Mouse (Mus musculus) left cerebral cortex, adult 6 months (tissue): Measurements from ENCODE around the gene Capn12. TPM values are rescaled to one million over a fixed set of nuclear protein-coding genes. Genes with fewer than 3 reads are reported as not detected.

Source experiments
- long read RNA-seq, 2 experiments: library from polyadenylated mRNA; unstranded; transcript quantifications; one replicate each; pipeline ENCODE4 v2.0.0; 2019 to 2020
- polyA plus RNA-seq: library from polyadenylated mRNA; unstranded; fragments of <200 nt; fragmentation: Nextera tagmentation; gene quantifications from 2 replicates; pipeline ENCODE4 v1.2.3, GENCODE M21; 2021

Gene Capn12
- polyA plus RNA-seq, result 0.60 and 0.75 TPM in 2 replicates
- long read RNA-seq, experiment 1, partial matches to known transcripts, result 1 of 3 reads
- long read RNA-seq, experiment 1, other reads (novel, unspliced or antisense), result 2 of 3 reads
- long read RNA-seq, experiment 2, partial matches to known transcripts, result 1 of 3 reads
- long read RNA-seq, experiment 2, other reads (novel, unspliced or antisense), result 2 of 3 reads

DNA sequence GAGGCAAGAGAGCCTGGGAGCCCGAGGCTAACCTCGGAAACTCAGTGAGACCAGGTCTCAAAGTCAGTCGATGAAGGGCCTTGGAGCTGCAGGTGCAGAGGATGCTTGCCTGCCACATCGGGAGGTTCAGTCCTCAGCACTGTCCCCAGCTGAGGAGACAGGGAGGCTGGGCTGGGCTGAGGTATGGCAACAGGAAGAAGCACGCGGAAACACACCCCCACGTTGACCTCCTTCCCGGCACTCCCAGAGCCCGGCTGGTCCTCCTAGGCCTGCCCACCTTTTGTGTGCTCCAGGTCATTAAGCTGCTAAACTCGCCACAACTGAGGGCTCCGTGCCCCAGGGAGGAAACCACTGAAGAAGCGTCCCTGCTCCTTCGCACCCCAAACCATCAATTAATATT is at the start of gene Capn12:
Gene Capn12, plus strand, starts transcription at position 224 of the 400 bp plus-strand sequence.

DNA sequence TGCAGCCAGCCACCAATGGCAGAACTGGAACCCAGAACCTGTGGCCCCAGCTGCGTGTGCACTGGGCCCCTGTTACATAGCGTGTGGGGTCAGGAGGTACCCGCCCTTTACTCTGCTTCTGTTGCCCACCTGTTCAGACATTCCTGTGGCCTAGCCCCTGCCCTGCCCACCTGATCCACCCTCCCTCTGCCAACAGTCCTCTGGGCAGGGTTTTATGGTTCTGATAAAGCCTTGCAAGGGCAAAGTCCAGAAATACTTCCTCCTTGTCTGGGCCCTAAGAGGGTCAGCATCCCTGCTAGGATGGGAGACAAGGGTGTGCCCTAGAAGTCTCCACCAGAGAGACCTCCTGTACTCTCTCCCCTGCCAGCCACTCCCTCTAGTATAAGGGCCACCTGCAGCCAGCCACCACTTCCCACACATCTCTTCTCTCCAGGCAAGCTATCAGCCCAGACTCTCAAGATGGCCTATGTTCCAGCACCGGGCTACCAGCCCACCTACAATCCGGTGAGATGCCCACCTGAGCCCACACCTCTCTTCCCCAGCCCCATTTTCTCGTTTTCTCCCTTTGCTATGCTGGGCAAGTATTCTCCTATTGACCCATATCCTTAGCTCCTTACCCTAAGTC is 47.4 kb upstream of the Capn12 start, which contains the start of gene Lgals4:
Gene Lgals4, plus strand, starts transcription at position 132 of the 625 bp plus-strand sequence.

DNA sequence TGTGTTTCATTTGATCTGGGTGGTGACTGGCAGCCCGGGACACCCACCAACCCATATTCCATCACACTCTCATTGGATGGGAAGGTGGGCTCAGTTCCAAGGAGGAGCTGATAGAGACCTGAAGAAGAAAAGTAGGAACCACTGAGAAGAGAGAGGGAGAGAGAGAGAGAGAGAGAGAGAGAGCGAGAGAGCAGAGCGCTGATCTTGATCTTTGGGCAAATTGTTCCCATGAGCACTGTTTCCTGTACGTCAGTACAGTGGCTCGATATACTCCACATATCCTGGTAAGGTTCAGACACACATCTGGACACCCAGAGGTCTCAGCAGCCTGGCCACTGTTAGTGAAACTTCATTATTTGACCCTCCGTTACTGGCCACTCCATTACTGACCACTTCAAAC is 17.7 kb upstream of the Capn12 start, which contains the start of gene Lgals7:
Gene Lgals7, plus strand, starts transcription at position 314 of the 400 bp plus-strand sequence.

Other genes starting within 250 kb of the Capn12 start
- 14.4 and 14.5 TPM in 2 replicates for gene Fbxo27, start 188.6 kb upstream of the Capn12 start, polyA plus RNA-seq
- gene Fbxo17, start 164.6 kb upstream of the Capn12 start, polyA plus RNA-seq, result 2.5 and 4.3 TPM in 2 replicates
- 233 and 280 TPM in 2 replicates for gene Mrps12, start 139.6 kb upstream of the Capn12 start, polyA plus RNA-seq
- 11.2 and 15.1 TPM in 2 replicates for gene Sars2, start 139.4 kb upstream of the Capn12 start, polyA plus RNA-seq
- 1.3 and 1.8 TPM in 2 replicates for gene Ccer2, start 125.2 kb upstream of the Capn12 start, polyA plus RNA-seq
- 147 and 180 TPM in 2 replicates for gene Sirt2, start 114.7 kb upstream of the Capn12 start, polyA plus RNA-seq
- 68.6 and 74.6 TPM in 2 replicates for gene Nfkbib, start 113.9 kb upstream of the Capn12 start, polyA plus RNA-seq
- 3.7 and 3.9 TPM in 2 replicates for gene Rinl, start 92.5 kb upstream of the Capn12 start, polyA plus RNA-seq
- gene Hnrnpl, start 72.9 kb upstream of the Capn12 start, polyA plus RNA-seq, result 95.1 and 110 TPM in 2 replicates
- 125 and 135 TPM in 2 replicates for gene Ech1, start 56.2 kb upstream of the Capn12 start, polyA plus RNA-seq
- 0.47 and 0.90 TPM in 2 replicates for gene Lgals4, start 47.6 kb upstream of the Capn12 start, polyA plus RNA-seq
- 0.42 TPM in 1 of 2 replicates, not detected in the other for gene Lgals7, start 17.6 kb upstream of the Capn12 start, polyA plus RNA-seq
- gene Actn4, start 80.9 kb downstream of the Capn12 start, polyA plus RNA-seq, result 107 and 111 TPM in 2 replicates
- 507 and 624 TPM in 2 replicates for gene Eif3k, start 100.4 kb downstream of the Capn12 start, polyA plus RNA-seq
- gene Map4k1, start 100.6 kb downstream of the Capn12 start, polyA plus RNA-seq, result 0.71 and 0.85 TPM in 2 replicates
- 1.7 and 2.2 TPM in 2 replicates for gene Ryr1, start 243.8 kb downstream of the Capn12 start, polyA plus RNA-seq